Mouse (Mus musculus) fat pad, adult 2 months (tissue): Measurements from ENCODE around the gene Zbtb16.
A peak's percentile ranks its signal among the peaks of the same experiment; 100 is the strongest.

Experiments
- DNase-seq: peaks from one replicate; pipeline ENCODE4 v3.0.0-alpha.2; 2011; ENCODE audit warnings: low read depth, low spot score; ENCODE audit errors: extremely low read depth

The Zbtb16 gene

GRCm38 (mm10) chr9:48731651-48732536, 104.1 kb downstream of the Zbtb16 start:
- no peak for DNase-seq

- no peak for DNase-seq
Observed at GRCm38 (mm10) chr9:48730446-48730979, 105.5 kb downstream of the Zbtb16 start.

GRCm38 (mm10) chr9:48729471-48729870, 106.6 kb downstream of the Zbtb16 start:
- no peak for DNase-seq

- DNase-seq = no peak
Observed at GRCm38 (mm10) chr9:48728731-48729123, 107.3 kb downstream of the Zbtb16 start.

DNA sequence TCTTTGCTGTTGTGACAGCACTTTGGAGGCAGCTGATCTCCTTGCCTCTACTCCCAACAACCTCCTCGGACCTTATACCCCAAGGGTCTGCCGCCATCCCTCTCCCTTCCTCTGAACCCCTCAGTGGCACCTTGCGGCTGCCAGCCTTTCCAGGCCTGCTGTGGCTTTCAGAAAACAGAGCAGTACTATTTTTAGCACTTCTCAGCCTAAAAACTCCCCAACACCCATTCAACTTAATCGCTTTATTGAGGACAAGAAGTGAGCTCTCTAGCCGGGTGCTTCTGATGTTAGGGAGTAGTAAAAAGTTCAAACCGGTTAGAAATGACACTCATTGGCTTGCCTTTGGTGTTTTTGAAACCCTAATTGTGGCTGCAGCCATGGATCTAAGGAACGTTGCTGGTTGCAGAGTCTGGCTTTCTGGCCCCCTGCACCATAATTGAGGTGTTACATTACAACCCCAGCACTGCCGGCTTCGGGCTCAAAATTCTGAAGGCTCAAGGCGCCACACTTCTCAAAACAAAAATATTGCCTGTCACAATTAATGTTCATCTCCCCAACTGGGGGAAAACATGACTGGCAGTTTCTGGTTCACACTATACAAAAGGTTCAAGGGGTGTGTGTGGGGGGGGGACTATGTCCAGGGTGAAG, 107.8 kb downstream of the Zbtb16 start:
- DNase-seq = no peak

GRCm38 (mm10) chr9:48726341-48726740, 109.7 kb downstream of the Zbtb16 start:
- DNase-seq = no peak

- DNase-seq = no peak
Observed at GRCm38 (mm10) chr9:48725918-48726317, 110.1 kb downstream of the Zbtb16 start.

DNA sequence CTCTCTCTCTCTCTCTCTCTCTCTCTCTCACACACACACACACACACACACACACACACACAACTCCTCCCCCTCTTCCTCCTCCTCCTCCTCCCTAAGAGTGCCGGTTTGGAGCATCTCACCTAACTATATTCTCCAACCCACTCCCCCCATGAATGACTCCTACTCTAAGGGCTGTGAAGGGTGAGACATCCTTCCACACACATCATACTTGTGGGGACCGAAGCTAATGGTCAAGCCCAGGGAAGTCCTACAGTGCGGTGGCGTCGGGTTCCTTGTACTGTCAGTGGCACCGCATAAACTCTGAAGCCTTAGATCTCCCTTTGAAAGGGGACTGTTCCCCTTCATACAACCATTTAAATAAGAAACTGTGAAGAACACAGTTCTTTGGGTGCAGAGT, 110.9 kb downstream of the Zbtb16 start:
- DNase-seq = no peak

- no peak for DNase-seq
Observed at GRCm38 (mm10) chr9:48724733-48725132, 111.3 kb downstream of the Zbtb16 start.

DNA sequence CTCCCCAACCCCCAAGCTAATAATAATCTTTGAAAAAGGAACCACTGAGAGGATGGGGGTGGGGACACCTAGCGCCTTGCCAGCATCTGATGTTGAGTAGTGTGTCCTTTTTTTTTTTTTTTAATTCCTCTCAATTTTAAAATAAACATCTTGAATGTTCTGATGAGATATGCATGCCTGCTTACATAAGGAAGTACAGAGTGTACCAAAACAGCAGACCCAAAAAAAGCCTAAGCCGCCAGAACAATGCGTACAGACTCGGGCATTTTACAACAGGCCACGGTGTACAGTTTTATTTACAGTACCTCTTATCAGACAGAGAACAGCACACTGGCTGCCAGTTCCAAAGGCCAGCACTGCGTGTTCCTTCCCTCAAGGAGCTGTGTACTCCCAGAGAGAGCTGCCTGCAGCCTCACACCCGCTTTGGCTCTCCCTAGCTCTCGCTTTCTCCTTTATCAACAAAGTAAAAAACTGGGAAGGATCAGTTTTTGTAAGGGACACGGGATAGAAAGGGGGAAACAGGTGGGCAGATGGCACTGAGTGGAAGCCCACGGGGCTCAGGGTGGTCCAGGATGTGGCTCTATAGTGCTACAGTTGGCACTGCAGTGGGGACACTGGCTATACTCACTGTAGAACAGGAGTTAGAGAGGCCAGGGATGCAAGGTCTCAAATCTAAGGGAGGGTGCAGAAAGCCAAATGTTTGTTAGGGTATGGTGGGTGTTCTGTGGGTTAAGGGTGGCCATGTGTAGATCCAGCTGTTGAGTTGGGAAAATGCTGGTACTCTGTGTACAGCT, 112.3 kb downstream of the Zbtb16 start:
- DNase-seq = peak; percentile 70

GRCm38 (mm10) chr9:48723025-48723424, 113.0 kb downstream of the Zbtb16 start:
- DNase-seq = no peak

DNA sequence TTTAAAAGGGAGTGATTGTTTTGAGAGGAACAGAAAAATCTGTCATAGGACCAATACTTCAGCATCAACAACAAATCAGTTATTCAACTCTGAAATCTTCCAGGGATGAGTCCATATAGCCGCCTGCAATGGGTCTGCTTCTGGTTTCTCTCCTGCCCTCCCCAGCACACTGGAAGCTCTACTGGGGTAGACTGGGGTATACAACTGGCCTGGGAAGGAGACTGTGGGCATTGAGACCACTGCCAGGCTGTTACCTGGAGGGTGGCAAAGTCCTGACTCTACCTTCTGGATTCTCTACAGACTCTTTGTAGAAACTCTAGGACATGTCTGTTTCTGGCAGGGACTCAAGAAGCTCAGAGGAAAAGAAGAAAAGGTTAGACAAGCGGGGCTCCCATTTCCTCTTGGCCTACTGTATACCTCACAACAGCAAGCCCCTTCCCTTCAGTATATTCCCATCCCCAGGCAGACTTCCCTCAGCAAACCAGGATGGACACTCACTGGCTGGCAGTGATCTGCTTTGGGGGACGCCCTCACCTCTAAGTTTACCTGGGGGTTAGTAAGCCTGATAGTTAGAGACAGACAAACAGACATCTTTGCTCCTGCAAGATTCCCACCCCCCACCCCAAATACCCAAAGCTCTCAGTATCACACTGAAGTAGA, 113.6 kb downstream of the Zbtb16 start:
- DNase-seq = no peak

DNA sequence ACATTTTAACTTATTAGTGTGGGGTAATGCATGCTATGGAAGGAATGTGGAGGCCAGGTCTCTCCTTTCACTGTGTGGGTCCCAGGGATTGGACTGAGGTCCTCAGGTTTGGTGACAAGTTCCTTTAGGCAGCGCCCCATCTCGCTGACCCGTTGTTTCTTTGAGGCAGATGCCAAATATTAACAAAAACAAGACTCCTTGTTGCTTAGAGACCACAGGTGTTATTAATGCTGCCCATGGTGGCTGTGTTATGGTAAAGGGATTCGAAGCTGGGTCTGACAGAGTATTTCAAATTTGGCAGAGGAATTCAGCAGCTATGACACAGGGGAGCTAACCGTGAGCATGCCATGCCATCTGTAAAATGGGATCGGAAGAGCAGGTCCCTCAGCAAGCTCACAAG, 114.4 kb downstream of the Zbtb16 start:
- no peak for DNase-seq

- DNase-seq = no peak
Observed at GRCm38 (mm10) chr9:48721172-48721571, 114.8 kb downstream of the Zbtb16 start.

DNA sequence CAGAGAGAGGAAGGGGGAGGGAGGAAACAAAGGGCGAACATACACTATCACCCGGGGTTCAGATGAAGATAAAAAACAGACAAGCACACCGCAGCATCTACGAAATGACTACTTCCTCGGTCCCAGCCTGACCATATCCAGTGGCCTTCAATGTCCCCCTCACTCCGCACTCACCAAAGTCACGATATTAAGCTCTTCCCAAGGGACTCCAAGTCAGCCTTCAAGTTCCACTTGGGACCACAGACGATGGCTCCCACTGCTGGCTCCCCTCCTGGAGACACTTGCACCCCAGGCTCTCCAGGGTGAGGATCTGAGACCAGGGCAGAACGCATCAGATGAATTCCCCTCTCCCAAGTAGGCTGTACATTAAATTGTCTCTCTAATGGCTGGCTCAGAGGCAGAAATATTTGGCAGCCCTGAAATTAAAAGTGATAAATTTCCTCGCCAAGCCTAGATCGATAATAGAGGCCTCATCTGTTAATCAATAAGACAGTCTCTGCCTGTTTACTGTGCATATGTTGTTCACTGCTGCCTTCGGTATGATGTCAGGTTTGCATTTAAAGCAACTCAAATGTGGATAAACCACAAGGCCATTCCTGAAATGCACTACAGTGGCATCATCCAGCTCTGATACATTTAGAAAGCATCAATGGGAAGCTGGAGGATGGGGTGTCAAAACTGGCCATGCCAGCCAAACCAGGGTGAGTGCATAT, 115.6 kb downstream of the Zbtb16 start:
- no peak for DNase-seq

GRCm38 (mm10) chr9:48719619-48720018, 116.4 kb downstream of the Zbtb16 start:
- DNase-seq = no peak

GRCm38 (mm10) chr9:48716549-48716948, 119.5 kb downstream of the Zbtb16 start:
- DNase-seq = no peak

- no peak for DNase-seq
Observed at GRCm38 (mm10) chr9:48715042-48715441, 121.0 kb downstream of the Zbtb16 start.

GRCm38 (mm10) chr9:48713779-48714178, 122.2 kb downstream of the Zbtb16 start:
- DNase-seq = peak; percentile 26
